Mouse (Mus musculus): ENCODE results near the gene Ppp1r12b. TPM values are rescaled to one million over a fixed set of nuclear protein-coding genes. Genes with fewer than 3 reads are reported as not detected.
A peak's percentile ranks its signal among the peaks of the same experiment; 100 is the strongest.

Gene Ppp1r12b
- total RNA-seq, 1 experiment, result 5.4 TPM

DNA sequence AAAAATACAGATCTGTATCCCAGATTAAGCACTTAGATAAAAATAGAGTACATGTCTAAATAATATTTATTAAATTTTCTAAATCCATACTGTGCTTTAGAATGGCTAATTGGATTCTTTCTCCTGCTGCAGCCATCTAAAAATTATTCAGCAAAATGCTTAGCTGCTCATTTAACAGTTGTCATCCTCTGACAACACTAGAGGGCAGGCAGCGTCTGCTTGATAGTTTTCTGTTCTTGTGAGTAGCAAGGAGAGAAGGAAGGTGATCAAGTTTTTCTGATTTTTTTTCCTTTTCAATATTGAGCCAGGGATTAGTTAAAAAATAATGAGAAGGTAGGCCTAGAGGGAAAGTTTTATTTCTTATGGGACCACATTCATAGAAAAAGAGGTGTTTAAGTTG lies 17.2 kb upstream of the Ppp1r12b start:
- no peak for TF ChIP-seq MAFK (IDR thresholded peaks at IDR 0.05; ENCODE audit: insufficient read depth, low read depth, low read length)
- no peak for TF ChIP-seq HCFC1 (IDR thresholded peaks at IDR 0.05; ENCODE audit: borderline replicate concordance, insufficient read depth, low read length)
- no peak for TF ChIP-seq ZC3H11A (IDR thresholded peaks at IDR 0.05; ENCODE audit: borderline replicate concordance, low read depth, low read length)
- no peak for TF ChIP-seq ZNF384 (IDR thresholded peaks at IDR 0.05; ENCODE audit: low read depth, low read length)
- no peak for TF ChIP-seq CHD2 (IDR thresholded peaks at IDR 0.05; ENCODE audit: low read depth, low read length)
- peaks cover 0 to 3% of the 10 kb centered on the region in 2 experiments; a peak in 1 of 4 replicates for H3K4me1 ChIP-seq (ENCODE audit: control insufficient read depth in 2 of 2, insufficient read depth in 2 of 2, low read length in 2 of 2, poor library complexity in 1 of 2)
- peaks cover 13% of the 10 kb centered on the region for H3K36me3 ChIP-seq (ENCODE audit: control insufficient read depth, insufficient read depth, low read length, poor library complexity, severe bottlenecking)
- in situ Hi-C loops (cut with MboI; ENCODE audit: low sequenced_read_pairs in 2 of 2, unreplicated experiment in 2 of 2), result no loop called here
- no peak overlapping the region for H3K4me3 ChIP-seq (ENCODE audit: insufficient read depth in 1 of 2, low read depth in 1 of 2, low read length in 2 of 2, poor library complexity in 1 of 2, severe bottlenecking in 1 of 2)
- no peak overlapping the region for H3K27ac ChIP-seq (ENCODE audit: insufficient read depth, low read depth, low read length, poor library complexity, severe bottlenecking)
- no peaks in the 10 kb centered on the region for H3K9me3 ChIP-seq (ENCODE audit: control insufficient read depth, insufficient read depth, low read depth, low read length)
- DNase-seq (ENCODE audit: low read depth, low spot score), result no peak
- H3K9ac ChIP-seq (ENCODE audit: insufficient read depth, low read depth, low read length, poor library complexity, severe bottlenecking), result no peak overlapping the region

DNA sequence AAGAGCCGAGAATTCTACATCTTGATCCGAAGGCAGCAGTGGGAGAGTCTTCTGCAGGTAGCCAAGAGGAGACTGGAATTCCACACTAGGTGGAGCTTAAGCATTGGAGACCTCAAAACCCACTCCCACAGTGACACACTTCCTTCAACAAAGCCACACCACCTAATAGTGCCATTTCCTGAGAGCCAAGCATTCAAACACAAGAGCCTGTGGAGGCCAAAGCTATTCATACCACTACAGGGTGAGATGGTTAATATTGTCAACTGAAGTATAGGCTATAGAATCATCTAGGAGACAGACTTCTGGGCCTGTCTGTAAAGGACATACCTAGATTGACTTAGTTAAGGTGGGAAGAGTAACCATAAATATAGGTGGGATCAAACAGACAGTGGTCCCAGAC lies 9.7 kb upstream of the Ppp1r12b start:
- TF ChIP-seq ZNF384 (IDR thresholded peaks at IDR 0.05; ENCODE audit: low read depth, low read length) (no peak), CHD2 (IDR thresholded peaks at IDR 0.05; ENCODE audit: low read depth, low read length) (no peak), ZC3H11A (IDR thresholded peaks at IDR 0.05; ENCODE audit: borderline replicate concordance, low read depth, low read length) (no peak), MAFK (IDR thresholded peaks at IDR 0.05; ENCODE audit: insufficient read depth, low read depth, low read length) (no peak), HCFC1 (IDR thresholded peaks at IDR 0.05; ENCODE audit: borderline replicate concordance, insufficient read depth, low read length) (no peak)
- H3K4me1 ChIP-seq (ENCODE audit: control insufficient read depth in 2 of 2, insufficient read depth in 2 of 2, low read length in 2 of 2, poor library complexity in 1 of 2), result peaks cover 0 to 4% of the 10 kb centered on the region in 2 experiments; a peak in 1 of 4 replicates
- no peak overlapping the region for H3K4me3 ChIP-seq (ENCODE audit: insufficient read depth in 1 of 2, low read depth in 1 of 2, low read length in 2 of 2, poor library complexity in 1 of 2, severe bottlenecking in 1 of 2)

DNA sequence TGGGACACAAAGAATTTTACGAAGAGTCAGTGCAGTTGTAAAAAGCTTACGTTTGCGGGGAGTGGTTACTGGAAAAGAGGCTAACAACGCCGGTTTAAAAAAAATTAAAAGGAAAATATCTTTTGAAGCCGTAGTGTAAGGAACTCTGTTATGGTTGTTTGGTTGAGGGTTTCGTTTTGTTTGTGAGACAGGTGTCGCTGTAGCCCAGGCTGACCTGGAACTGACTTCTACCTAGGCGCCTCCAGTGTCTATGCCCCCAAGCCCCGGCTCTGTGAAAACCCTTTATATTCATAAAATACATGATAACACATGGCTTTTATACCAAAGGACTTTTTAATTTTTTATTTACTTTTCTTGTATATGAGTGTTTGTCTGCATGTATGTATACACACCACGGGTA lies 7.1 kb upstream of the Ppp1r12b start:
- peak overlapping the region; percentile 85 for H3K9ac ChIP-seq (ENCODE audit: insufficient read depth, low read depth, low read length, poor library complexity, severe bottlenecking)
- peaks cover 9% of the 10 kb centered on the region for H3K36me3 ChIP-seq (ENCODE audit: control insufficient read depth, insufficient read depth, low read length, poor library complexity, severe bottlenecking)
- in situ Hi-C loops (cut with MboI; ENCODE audit: low sequenced_read_pairs in 2 of 2, unreplicated experiment in 2 of 2), result no loop called here
- H3K27ac ChIP-seq (ENCODE audit: insufficient read depth, low read depth, low read length, poor library complexity, severe bottlenecking), result peak overlapping the region; percentile 64; the same call in 1 of the 2 replicates
- DNase-seq (ENCODE audit: low read depth, low spot score), result no peak
- TF ChIP-seq CHD2 (IDR thresholded peaks at IDR 0.05; ENCODE audit: low read depth, low read length) (no peak), MAFK (IDR thresholded peaks at IDR 0.05; ENCODE audit: insufficient read depth, low read depth, low read length) (no peak), ZC3H11A (IDR thresholded peaks at IDR 0.05; ENCODE audit: borderline replicate concordance, low read depth, low read length) (no peak), HCFC1 (IDR thresholded peaks at IDR 0.05; ENCODE audit: borderline replicate concordance, insufficient read depth, low read length) (no peak), ZNF384 (IDR thresholded peaks at IDR 0.05; ENCODE audit: low read depth, low read length) (no peak)
- H3K4me1 ChIP-seq (ENCODE audit: control insufficient read depth in 2 of 2, insufficient read depth in 2 of 2, low read length in 2 of 2, poor library complexity in 1 of 2), result peaks cover 0 to 4% of the 10 kb centered on the region in 2 experiments; a peak in 1 of 4 replicates
- no peaks in the 10 kb centered on the region for H3K9me3 ChIP-seq (ENCODE audit: control insufficient read depth, insufficient read depth, low read depth, low read length)
- peak overlapping the region; percentile 82 to 87 for H3K4me3 ChIP-seq (ENCODE audit: insufficient read depth in 1 of 2, low read depth in 1 of 2, low read length in 2 of 2, poor library complexity in 1 of 2, severe bottlenecking in 1 of 2)

More for the DNA sequence above, 9.7 kb upstream of the Ppp1r12b start:
- H3K27ac ChIP-seq (ENCODE audit: insufficient read depth, low read depth, low read length, poor library complexity, severe bottlenecking), result no peak overlapping the region
- peaks cover 12% of the 10 kb centered on the region for H3K36me3 ChIP-seq (ENCODE audit: control insufficient read depth, insufficient read depth, low read length, poor library complexity, severe bottlenecking)
- in situ Hi-C loops (cut with MboI; ENCODE audit: low sequenced_read_pairs in 2 of 2, unreplicated experiment in 2 of 2), result no loop called here
- no peak for DNase-seq (ENCODE audit: low read depth, low spot score)
- no peaks in the 10 kb centered on the region for H3K9me3 ChIP-seq (ENCODE audit: control insufficient read depth, insufficient read depth, low read depth, low read length)
- H3K9ac ChIP-seq (ENCODE audit: insufficient read depth, low read depth, low read length, poor library complexity, severe bottlenecking), result no peak overlapping the region

DNA sequence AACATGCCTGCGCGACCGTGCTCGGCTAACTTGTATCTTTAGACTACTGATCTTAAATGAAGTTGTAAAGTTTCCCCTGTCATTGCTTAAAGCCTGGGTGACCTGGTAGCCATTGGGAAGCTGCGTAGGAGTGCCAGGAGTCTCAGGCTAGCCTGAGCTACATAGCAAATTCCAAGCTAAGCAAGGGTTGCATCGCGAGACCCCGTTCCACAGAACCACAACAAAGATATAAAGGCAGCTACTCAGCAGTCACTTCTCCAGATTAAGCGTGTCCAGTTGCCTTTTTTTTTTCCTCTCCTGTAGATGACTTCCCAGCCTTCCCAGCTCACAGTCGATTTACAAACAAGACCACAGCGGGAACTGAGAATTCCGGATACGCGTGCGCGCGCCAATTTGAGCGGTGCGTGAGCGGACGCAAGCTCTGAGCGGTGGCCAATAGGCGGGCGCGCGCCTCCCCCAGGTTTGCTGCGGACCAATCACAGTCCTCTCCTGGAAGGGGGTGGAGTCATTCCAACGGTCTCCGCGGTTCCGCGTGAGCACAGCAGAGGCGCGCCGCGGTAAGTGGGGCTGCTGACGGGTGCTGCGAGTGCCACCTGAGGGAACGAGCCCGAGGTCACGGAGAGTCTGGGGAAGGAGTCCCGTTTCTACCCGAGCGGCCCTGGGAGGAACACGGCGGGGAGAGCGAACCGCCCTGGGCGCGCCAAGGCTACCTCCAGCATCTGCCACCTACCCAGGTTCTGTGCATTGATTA lies 6.5 kb upstream of the Ppp1r12b start, which contains the start of gene Ube2t:
TSS of gene Ube2t (plus strand) at position 513 of the 751 bp plus-strand sequence.
- Histone ChIP-seq H3K9me3 (ENCODE audit: control insufficient read depth, insufficient read depth, low read depth, low read length) (no peaks in the 10 kb centered on the region), H3K4me1 (ENCODE audit: control insufficient read depth in 2 of 2, insufficient read depth in 2 of 2, low read length in 2 of 2, poor library complexity in 1 of 2) (peaks cover 0 to 4% of the 10 kb centered on the region in 2 experiments; a peak in 1 of 4 replicates), H3K36me3 (ENCODE audit: control insufficient read depth, insufficient read depth, low read length, poor library complexity, severe bottlenecking) (peaks cover 6% of the 10 kb centered on the region; the same call in 1 of the 2 replicates), H3K27ac (ENCODE audit: insufficient read depth, low read depth, low read length, poor library complexity, severe bottlenecking) (peak within 1 kb of the TSS; percentile 64), H3K4me3 (ENCODE audit: insufficient read depth in 1 of 2, low read depth in 1 of 2, low read length in 2 of 2, poor library complexity in 1 of 2, severe bottlenecking in 1 of 2) (peak within 1 kb of the TSS; percentile 82 to 87), H3K9ac (ENCODE audit: insufficient read depth, low read depth, low read length, poor library complexity, severe bottlenecking) (peak within 1 kb of the TSS; percentile 85)
- TF ChIP-seq CHD2 (IDR thresholded peaks at IDR 0.05; ENCODE audit: low read depth, low read length), result peak; percentile 90
- no peak for TF ChIP-seq ZNF384 (IDR thresholded peaks at IDR 0.05; ENCODE audit: low read depth, low read length)
- TF ChIP-seq ZC3H11A (IDR thresholded peaks at IDR 0.05; ENCODE audit: borderline replicate concordance, low read depth, low read length), result no peak
- TF ChIP-seq HCFC1 (IDR thresholded peaks at IDR 0.05; ENCODE audit: borderline replicate concordance, insufficient read depth, low read length), result no peak
- TF ChIP-seq MAFK (IDR thresholded peaks at IDR 0.05; ENCODE audit: insufficient read depth, low read depth, low read length), result no peak
- DNase-seq (ENCODE audit: low read depth, low spot score), result peak; percentile 92
- in situ Hi-C loops (cut with MboI; ENCODE audit: low sequenced_read_pairs in 2 of 2, unreplicated experiment in 2 of 2), result no loop called here

Measured in ES-E14 (cell line).